ENCODE assay signal across 7 mouse cellular contexts in the genomic region with DNA sequence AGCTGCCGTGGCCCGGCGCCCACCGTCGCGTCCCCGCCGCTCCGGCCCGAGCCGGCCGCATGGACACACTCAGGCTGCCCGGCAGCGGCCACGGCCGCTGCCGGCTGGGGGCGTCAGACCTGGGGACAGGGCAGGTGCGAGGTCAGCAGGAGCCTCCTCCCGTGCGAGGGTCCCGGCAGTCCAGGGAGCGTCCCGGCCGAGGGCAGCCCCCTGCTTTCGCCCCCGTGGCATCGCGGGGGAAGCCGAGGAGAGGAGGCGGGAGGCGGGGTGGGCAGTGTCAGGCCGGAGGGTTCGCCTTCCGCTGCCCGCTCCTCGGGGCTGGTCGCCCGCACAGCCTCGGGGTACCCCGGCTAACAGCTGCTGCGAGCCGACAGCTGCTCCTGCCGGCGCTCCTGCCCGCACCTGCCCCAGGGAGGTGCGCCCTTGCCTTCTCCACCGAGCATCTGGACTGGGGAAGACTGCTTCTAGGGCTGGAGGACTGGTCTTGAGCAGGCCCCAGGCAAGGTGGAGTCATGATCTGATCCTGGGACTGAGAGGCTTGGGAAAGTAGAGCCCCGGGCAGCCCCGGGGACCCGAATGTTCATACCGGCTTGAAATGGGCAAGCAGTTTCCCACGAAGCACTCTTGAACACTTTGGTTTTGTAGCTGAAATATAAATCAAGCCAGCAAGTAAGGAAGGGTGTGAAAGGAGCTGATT. TPM values are rescaled to one million over a fixed set of nuclear protein-coding genes. Genes with fewer than 3 reads are reported as not detected.
DNase-seq lines count a peak whose midpoint lies in the region; ATAC-seq lines count a peak whose summit lies in the region.

No protein-coding gene starts in this region.

- under 1% methylated on average over 51 of the region's 53 CpGs for WGBS in embryonic facial prominence, embryonic 15.5 days
- WGBS in hindbrain, embryonic 11.5 days, result under 1% methylated on average over 30 of the region's 53 CpGs
- under 1% methylated on average over 41 of the region's 53 CpGs for whole genome bisulfite sequencing in limb, embryonic 11.5 days
- 0% methylated on average over 22 of the region's 53 CpGs for WGBS in midbrain, embryonic 12.5 days

- peak; percentile 51 for DNase-seq in MN1 (ENCODE audit: low spot score)
- peak; percentile 71 for DNase-seq in hindbrain, embryonic 11.5 days (ENCODE audit: low spot score)
- peak; percentile 68 for DNase-seq in limb, embryonic 11.5 days (ENCODE audit: low spot score)
- DNase-seq in spleen, postnatal 14 days (ENCODE audit: low spot score in 2 of 2), result peak; percentile 16 to 28

- H3K4me1 ChIP-seq in embryonic facial prominence, embryonic 15.5 days, result 0 out of 2 replicates have a peak, but pooled peaks cover 5% of the 10 kb centered on the region
- no peaks in the 10 kb centered on the region for H3K4me1 ChIP-seq in hindbrain, embryonic 11.5 days (replicated peaks; ENCODE audit: control insufficient read depth, insufficient read depth, low read length)
- 0 out of 2 replicates have a peak, but pooled peaks cover 3% of the 10 kb centered on the region for H3K4me1 ChIP-seq in limb, embryonic 11.5 days (ENCODE audit: control insufficient read depth, insufficient read depth, low read length)
- H3K4me1 ChIP-seq in midbrain, embryonic 12.5 days, result peaks cover 9% of the 10 kb centered on the region

- no peaks in the 10 kb centered on the region for H3K9me3 ChIP-seq in embryonic facial prominence, embryonic 15.5 days (replicated peaks)
- H3K9me3 ChIP-seq in hindbrain, embryonic 11.5 days (ENCODE audit: control insufficient read depth, low read length), result no peaks in the 10 kb centered on the region
- no peaks in the 10 kb centered on the region for H3K9me3 ChIP-seq in limb, embryonic 11.5 days (ENCODE audit: control insufficient read depth, low read length)
- no peaks in the 10 kb centered on the region for H3K9me3 ChIP-seq in midbrain, embryonic 12.5 days

- ATAC-seq in CD4-positive, CD25-positive, alpha-beta regulatory T cell, adult 4 months, result peak; percentile 28
- peak; percentile 82 for ATAC-seq in embryonic facial prominence, embryonic 15.5 days (ENCODE audit: insufficient number of reproducible peaks, low FRiP score, low TSS enrichment, low read depth)
- peak; percentile 91 for ATAC-seq in hindbrain, embryonic 11.5 days (ENCODE audit: low FRiP score)
- ATAC-seq in limb, embryonic 11.5 days (ENCODE audit: insufficient number of reproducible peaks, low FRiP score, low TSS enrichment, low read depth), result peak; percentile 54
- ATAC-seq in midbrain, embryonic 12.5 days (ENCODE audit: low FRiP score, low read depth), result peak; percentile 90

- H3K27me3 ChIP-seq in embryonic facial prominence, embryonic 15.5 days, result no peaks in the 10 kb centered on the region
- no peaks in the 10 kb centered on the region for H3K27me3 ChIP-seq in hindbrain, embryonic 11.5 days (ENCODE audit: control insufficient read depth, insufficient read depth, low read length)
- H3K27me3 ChIP-seq in limb, embryonic 11.5 days (ENCODE audit: control insufficient read depth, insufficient read depth, low read length), result no peaks in the 10 kb centered on the region
- no peaks in the 10 kb centered on the region for H3K27me3 ChIP-seq in midbrain, embryonic 12.5 days

- peak overlapping the region; percentile 94 for H3K27ac ChIP-seq in embryonic facial prominence, embryonic 15.5 days (replicated peaks)
- peak overlapping the region; percentile 89 for H3K27ac ChIP-seq in hindbrain, embryonic 11.5 days (ENCODE audit: low read depth, low read length)
- H3K27ac ChIP-seq in limb, embryonic 11.5 days (replicated peaks; ENCODE audit: low read depth, low read length), result peak overlapping the region; percentile 92
- peak overlapping the region; percentile 92 for H3K27ac ChIP-seq in midbrain, embryonic 12.5 days (replicated peaks)

- H3K36me3 ChIP-seq in embryonic facial prominence, embryonic 15.5 days, result no peaks in the 10 kb centered on the region
- no peaks in the 10 kb centered on the region for H3K36me3 ChIP-seq in hindbrain, embryonic 11.5 days (ENCODE audit: control insufficient read depth, insufficient read depth, low read length)
- peaks cover 2% of the 10 kb centered on the region; the same call in 1 of the 2 replicates for H3K36me3 ChIP-seq in limb, embryonic 11.5 days (ENCODE audit: control insufficient read depth, insufficient read depth, low read length)
- no peaks in the 10 kb centered on the region for H3K36me3 ChIP-seq in midbrain, embryonic 12.5 days

- H3K9ac ChIP-seq in embryonic facial prominence, embryonic 15.5 days, result peak overlapping the region; percentile 98
- peak overlapping the region; percentile 92 for H3K9ac ChIP-seq in hindbrain, embryonic 11.5 days (ENCODE audit: low read depth, low read length)
- H3K9ac ChIP-seq in limb, embryonic 11.5 days (ENCODE audit: low read length), result peak overlapping the region; percentile 95
- peak overlapping the region; percentile 85 for H3K9ac ChIP-seq in midbrain, embryonic 12.5 days (replicated peaks)

- H3K4me2 ChIP-seq in embryonic facial prominence, embryonic 15.5 days (replicated peaks), result peak overlapping the region; percentile 70
- peak overlapping the region; percentile 43 for H3K4me2 ChIP-seq in hindbrain, embryonic 11.5 days (replicated peaks; ENCODE audit: low read depth, low read length)
- H3K4me2 ChIP-seq in limb, embryonic 11.5 days (ENCODE audit: low read depth, severe bottlenecking), result peak overlapping the region; percentile 74
- H3K4me2 ChIP-seq in midbrain, embryonic 12.5 days (replicated peaks), result peak overlapping the region; percentile 78

- H3K4me3 ChIP-seq in embryonic facial prominence, embryonic 15.5 days (replicated peaks), result peak overlapping the region; percentile 97
- H3K4me3 ChIP-seq in hindbrain, embryonic 11.5 days (ENCODE audit: low read depth, low read length), result peak overlapping the region; percentile 93
- H3K4me3 ChIP-seq in limb, embryonic 11.5 days (ENCODE audit: low read depth, low read length), result peak overlapping the region; percentile 98
- H3K4me3 ChIP-seq in midbrain, embryonic 12.5 days, result peak overlapping the region; percentile 85

RNA-seq across cellular contexts. Expression of a gene that starts 0.5 kb away (rescaled TPM):
- polyA plus RNA-seq in CD4-positive, CD25-positive, alpha-beta regulatory T cell, adult 4 months (2017; shearing (Covaris generic)), result 10 to 100 TPM; 62.2 to 62.8 TPM
- 56.2 and 56.6 TPM in 2 replicates for polyA plus RNA-seq in embryonic facial prominence, embryonic 15.5 days (2015; fragmentation: Nextera tagmentation; extraction: Ambion mirVana)
- 53.5 and 68.2 TPM in 2 replicates for polyA plus RNA-seq in hindbrain, embryonic 11.5 days (2014; fragmentation: Nextera tagmentation; extraction: Ambion mirVana)
- 47.3 and 47.5 TPM in 2 replicates for polyA plus RNA-seq in limb, embryonic 11.5 days (2014; fragmentation: Nextera tagmentation; extraction: Ambion mirVana)
- 64.3 and 71.7 TPM in 2 replicates for polyA plus RNA-seq in midbrain, embryonic 12.5 days (2016; fragmentation: Nextera tagmentation; extraction: Ambion mirVana)

Comparison
In these comparisons a context has a peak if more than half of its experiments do, and no peak if none do; other contexts are left out.
1. Peak in every context shown above with its lines: DNase-seq, ATAC-seq, H3K4me3 ChIP-seq and H3K27ac ChIP-seq.
2. ATAC-seq: peak in every context shown above with its lines; median percentile 91 in hindbrain, embryonic 11.5 days; 90 in midbrain, embryonic 12.5 days; 82 in embryonic facial prominence, embryonic 15.5 days; 54 in limb, embryonic 11.5 days; 28 in CD4-positive, CD25-positive, alpha-beta regulatory T cell, adult 4 months.